Mouse (Mus musculus) layer of hippocampus, adult 2 months (tissue): ENCODE data around the gene Spag9. TPM values are rescaled to one million over a fixed set of nuclear protein-coding genes. Genes with fewer than 3 reads are reported as not detected.
A peak's percentile ranks its signal among the peaks of the same experiment; 100 is the strongest.

Source experiments
- DNase-seq, 2 experiments: peaks; one replicate each; pipeline ENCODE4 v3.0.0; 2022; ENCODE audit warnings: low spot score in 2 of 2
- H3K27ac ChIP-seq: fragments of 200-600 bp; 2 replicates; pipeline ENCODE4 v1.8.1; 2022
- H3K4me3 ChIP-seq: fragments of 200-600 bp; 2 replicates; pipeline ENCODE4 v1.8.1; 2022; ENCODE audit warnings: mild to moderate bottlenecking
- CTCF ChIP-seq: fragments of 200-600 bp; conservative IDR thresholded peaks from 2 replicates; pipeline ENCODE4 v1.8.1; 2022; ENCODE audit warnings: antibody characterized with exemption, mild to moderate bottlenecking, moderate library complexity
- total RNA-seq, 2 experiments: library from RNA; stranded (reverse); gene quantifications; 2 replicates each; pipeline ENCODE4 v1.2.3; 2021

Gene Spag9
- total RNA-seq, 2 experiments from 2014 or later, result 213 to 217 TPM

- peak overlapping the region; percentile 90 for H3K27ac ChIP-seq
- no peak for TF ChIP-seq CTCF
- no peak for DNase-seq
- H3K4me3 ChIP-seq, result no peak overlapping the region
These were observed 151.0 kb downstream of the Spag9 start for GRCm38 (mm10) chr11:94146733-94147485.

DNA sequence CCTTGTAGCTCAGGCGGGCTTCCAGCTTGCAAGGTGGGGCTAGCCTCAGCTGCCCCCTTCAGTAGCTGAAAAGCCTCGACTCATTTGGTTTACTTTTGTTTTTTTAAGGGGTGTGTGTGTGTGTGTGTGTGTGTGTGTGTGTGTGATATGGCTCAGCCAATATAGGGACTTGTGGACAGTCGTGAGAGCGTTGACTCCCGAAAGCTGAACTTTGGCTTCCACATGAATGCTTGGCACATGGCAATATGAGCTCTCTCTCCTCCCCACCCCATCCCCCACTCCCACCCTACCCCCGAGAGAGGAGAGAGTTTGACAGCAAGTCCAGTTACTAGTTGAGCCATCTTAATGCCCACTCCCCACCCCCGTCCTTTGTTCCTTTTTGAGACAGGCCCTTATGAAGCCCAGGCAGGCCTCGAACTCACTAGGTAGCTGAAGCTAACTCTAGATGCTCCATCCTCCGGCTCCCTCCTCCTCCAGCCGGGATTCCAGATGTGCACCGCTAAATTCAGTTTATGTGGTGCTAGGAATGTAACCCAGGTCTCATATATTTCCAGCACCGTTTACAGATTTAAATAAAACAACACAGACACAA lies 152.3 kb downstream of the Spag9 start:
- Histone ChIP-seq H3K4me3 (peak overlapping the region; percentile 64), H3K27ac (peak overlapping the region; percentile 98)
- no peak for TF ChIP-seq CTCF
- no peak for DNase-seq

- peak overlapping the region; percentile 64 for H3K4me3 ChIP-seq
- TF ChIP-seq CTCF, result no peak
These were observed 153.1 kb downstream of the Spag9 start for GRCm38 (mm10) chr11:94148931-94149491.

GRCm38 (mm10) chr11:94149509-94150259 lies 153.8 kb downstream of the Spag9 start:
- Histone ChIP-seq H3K4me3 (peak overlapping the region; percentile 64), H3K27ac (peak overlapping the region; percentile 98)
- TF ChIP-seq CTCF, result no peak
- no peak for DNase-seq

More at GRCm38 (mm10) chr11:94148931-94149491, 153.1 kb downstream of the Spag9 start:
- H3K27ac ChIP-seq, result peak overlapping the region; percentile 98
- DNase-seq, result peak in 1 of 2 experiments; percentile 69

DNA sequence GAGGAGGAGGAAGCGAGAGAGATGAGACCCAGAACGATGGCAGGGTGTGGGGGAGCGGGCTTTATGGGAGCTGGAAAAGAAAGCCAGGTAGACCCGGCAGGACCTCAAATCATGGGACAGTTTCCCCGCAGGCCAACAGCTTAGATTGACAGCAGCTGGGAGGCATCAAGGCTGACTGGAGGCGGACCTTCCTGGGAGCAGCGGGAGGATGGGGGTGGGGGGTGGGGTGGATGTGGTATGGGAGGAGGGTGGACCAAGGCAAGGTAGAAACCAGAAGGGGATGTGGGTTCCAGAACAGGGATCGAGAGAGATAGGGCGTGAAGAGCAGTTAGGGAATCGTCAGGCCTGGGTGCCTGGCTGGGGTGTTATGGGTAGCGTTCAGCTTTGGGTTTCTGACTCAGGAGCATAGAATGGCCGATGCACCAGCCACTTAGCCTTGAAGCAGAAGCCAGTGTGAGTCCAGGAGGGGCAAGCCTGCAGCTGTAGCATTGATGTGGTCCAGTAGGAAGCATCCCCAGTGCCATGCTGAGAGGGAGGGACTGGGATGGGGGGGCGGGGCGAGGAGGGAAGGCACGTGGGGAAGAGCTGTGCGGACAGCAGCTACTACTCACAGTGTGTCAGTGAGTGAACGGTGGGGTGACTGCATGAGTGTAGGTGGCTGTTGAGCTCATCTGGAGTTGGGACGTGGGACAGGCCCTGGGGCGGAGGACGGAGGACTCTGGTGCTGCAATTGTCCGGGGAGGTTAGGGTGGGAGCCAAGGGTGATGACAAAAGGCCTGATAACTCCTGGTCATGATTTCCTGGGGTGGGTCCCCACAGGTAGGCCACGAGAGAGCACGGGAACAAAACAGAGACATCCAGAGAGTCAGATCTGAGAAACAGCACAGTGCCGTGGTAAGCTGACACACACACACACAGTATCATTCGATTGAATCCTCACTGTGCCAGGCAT lies 154.9 kb downstream of the Spag9 start:
- no peak for DNase-seq
- no peak overlapping the region for H3K27ac ChIP-seq
- no peak overlapping the region for H3K4me3 ChIP-seq
- TF ChIP-seq CTCF, result no peak

DNA sequence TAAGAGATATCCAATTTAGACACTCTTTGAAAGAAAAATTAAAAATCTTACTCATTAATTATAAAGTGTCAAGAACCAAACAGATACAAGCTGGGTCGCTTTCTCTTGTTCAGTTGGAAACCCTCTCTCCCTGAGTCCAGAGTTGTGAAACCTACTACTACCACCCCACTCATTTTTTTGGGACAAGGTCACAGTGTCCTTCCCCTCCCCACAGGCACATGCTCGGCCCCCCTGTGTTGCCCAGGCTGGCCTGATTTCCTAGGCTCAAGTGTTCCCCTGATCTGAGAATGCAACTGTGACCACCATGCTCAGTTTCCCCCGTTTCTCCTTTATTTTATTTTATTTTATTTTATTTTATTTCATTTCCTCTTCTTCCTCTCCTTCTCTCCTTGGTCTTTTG lies 158.3 kb downstream of the Spag9 start:
- TF ChIP-seq CTCF, result no peak
- Histone ChIP-seq H3K27ac (no peak overlapping the region), H3K4me3 (no peak overlapping the region)
- no peak for DNase-seq

- H3K4me3 ChIP-seq, result no peak overlapping the region
- no peak for TF ChIP-seq CTCF
- DNase-seq, result no peak
- H3K27ac ChIP-seq, result peak overlapping the region; percentile 89
These were observed 162.6 kb downstream of the Spag9 start for GRCm38 (mm10) chr11:94158521-94158920.

DNA sequence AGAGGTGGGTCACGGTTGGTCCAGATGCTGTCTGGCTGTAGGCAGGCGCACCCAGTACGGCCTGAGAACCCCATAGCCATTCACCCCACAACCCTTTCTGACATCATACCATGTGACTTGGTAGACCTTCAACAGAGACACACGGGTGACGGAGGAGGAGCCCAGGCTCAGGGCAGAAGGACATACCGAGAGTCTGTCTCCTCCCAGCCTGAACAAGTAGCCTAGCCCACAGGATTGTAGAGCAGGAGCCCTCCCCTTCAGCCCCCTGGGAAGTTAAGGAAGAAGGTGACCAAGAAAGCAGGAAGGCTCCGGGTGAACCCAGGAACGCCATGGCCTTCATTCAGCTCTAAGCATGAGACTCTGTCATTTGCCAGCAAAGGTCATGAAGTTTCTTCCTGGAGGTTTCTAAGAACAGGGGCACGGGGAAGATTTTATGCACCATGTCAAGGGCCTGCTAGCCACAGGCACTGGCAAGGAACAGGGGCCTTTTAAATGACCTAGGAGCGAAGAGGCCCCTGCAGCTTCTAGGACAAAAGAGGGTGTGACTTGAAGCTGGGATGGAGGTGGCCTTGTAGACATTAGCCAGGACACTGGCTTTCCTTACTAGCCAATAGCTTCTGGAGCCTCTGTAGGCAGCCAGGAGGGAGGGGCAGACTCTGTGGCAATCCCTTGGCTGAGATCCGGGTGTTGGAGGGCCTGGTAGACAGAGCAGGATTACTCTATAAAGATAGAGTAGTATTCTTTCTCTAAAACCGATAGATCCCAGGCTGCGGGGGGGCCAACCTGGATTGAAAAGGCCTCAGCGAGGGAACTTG lies 163.4 kb downstream of the Spag9 start:
- TF ChIP-seq CTCF, result no peak
- peak overlapping the region; percentile 89 for H3K27ac ChIP-seq
- DNase-seq, result no peak
- no peak overlapping the region for H3K4me3 ChIP-seq

GRCm38 (mm10) chr11:94159911-94160415 lies 164.1 kb downstream of the Spag9 start:
- Histone ChIP-seq H3K27ac (peak overlapping the region; percentile 89), H3K4me3 (peak overlapping the region; percentile 39)
- no peak for TF ChIP-seq CTCF
- DNase-seq, result no peak

GRCm38 (mm10) chr11:94160443-94161266 lies 164.8 kb downstream of the Spag9 start:
- DNase-seq, result peak; percentile 94 to 98
- TF ChIP-seq CTCF, result 0 out of 2 replicates have a peak, but pooled peaks have one; percentile 19
- peak overlapping the region; percentile 39 for H3K4me3 ChIP-seq
- peak overlapping the region; percentile 89 for H3K27ac ChIP-seq
